11 mouse cellular contexts compared by ENCODE assay signal in genomic region chr6:93717826-93718375, GRCm38 (mm10).
DNase-seq lines count a peak whose midpoint lies in the region; ATAC-seq and TF ChIP-seq lines count a peak whose summit lies in the region.
"Had no signal": no experiment of that assay in that cellular context is flagged by ENCODE, and none has a peak within 500 bp of the region (broad histone marks: within the 10 kb centered on the region; RNA-seq: fewer than 3 reads in every experiment).

No protein-coding gene starts in this region.

- no peaks in the 10 kb centered on the region for H3K79me2 ChIP-seq in heart, adult 2 months (replicated peaks; ENCODE audit: control insufficient read depth, insufficient read depth, low read length)

- DNase-seq in heart, adult 2 months, result no peak
- peak; percentile 23 for DNase-seq in midbrain, embryonic 10.5 days (ENCODE audit: low spot score)
- DNase-seq in B cell, adult 2 months, result no peak
- DNase-seq in urinary bladder, adult 18-20 months (ENCODE audit: low spot score in 2 of 2), result no peak
- no peak for DNase-seq in cerebellum, adult 11-12 months
- DNase-seq: kidney, adult 18-20 months; left cerebral cortex, postnatal 4 days; right cerebral cortex, postnatal 25 days had no signal

- TF ChIP-seq POLR2A in heart, adult 2 months (IDR thresholded peaks at IDR 0.05; ENCODE audit: insufficient read depth, low read depth, low read length), result no peak
- TF ChIP-seq POLR2A in ES-Bruce4 (IDR thresholded peaks at IDR 0.05; ENCODE audit: insufficient read depth, low read length), result no peak

- peak overlapping the region; percentile 68 for H3K4me2 ChIP-seq in heart, embryonic 12.5 days
- H3K4me2 ChIP-seq in forebrain, embryonic 13.5 days, result peak overlapping the region; percentile 54; the same call in 1 of the 2 replicates

- H3K4me3 ChIP-seq in heart, embryonic 12.5 days, result 0 out of 2 replicates have a peak overlapping the region, but pooled peaks have one; percentile 36
- H3K4me3 ChIP-seq in heart, adult 2 months, result no peak overlapping the region
- peak overlapping the region; percentile 6; the same call in 1 of the 2 replicates for H3K4me3 ChIP-seq in ES-Bruce4 (ENCODE audit: low read depth, low read length)
- H3K4me3 ChIP-seq in forebrain, embryonic 13.5 days, result no peak overlapping the region
- peak overlapping the region; percentile 49; the same call in 1 of the 2 replicates for H3K4me3 ChIP-seq in midbrain, embryonic 10.5 days

- no peak for ATAC-seq in heart, embryonic 12.5 days (ENCODE audit: insufficient number of reproducible peaks, low FRiP score)
- peak; percentile 48; the same call in 1 of the 2 replicates for ATAC-seq in forebrain, embryonic 13.5 days

- no peaks in the 10 kb centered on the region; the same call in 1 of the 2 replicates for H3K27me3 ChIP-seq in heart, embryonic 12.5 days (replicated peaks)
- H3K27me3 ChIP-seq in heart, adult 2 months (ENCODE audit: control insufficient read depth, insufficient read depth, low read length), result no peaks in the 10 kb centered on the region
- no peaks in the 10 kb centered on the region for H3K27me3 ChIP-seq in ES-Bruce4 (ENCODE audit: control insufficient read depth, insufficient read depth, low read length, poor library complexity, severe bottlenecking)
- 0 out of 2 replicates have a peak, but pooled peaks cover 4% of the 10 kb centered on the region for H3K27me3 ChIP-seq in forebrain, embryonic 13.5 days
- peaks cover 38% of the 10 kb centered on the region for H3K27me3 ChIP-seq in midbrain, embryonic 10.5 days (ENCODE audit: low read depth, poor library complexity, severe bottlenecking)

- peaks cover 34% of the 10 kb centered on the region for H3K4me1 ChIP-seq in heart, embryonic 12.5 days (replicated peaks)
- no peaks in the 10 kb centered on the region; the same call in 1 of the 2 replicates for H3K4me1 ChIP-seq in heart, adult 2 months (ENCODE audit: control insufficient read depth, insufficient read depth, low read length)
- H3K4me1 ChIP-seq in ES-Bruce4 (ENCODE audit: control insufficient read depth, insufficient read depth, low read length), result peaks cover 8% of the 10 kb centered on the region
- H3K4me1 ChIP-seq in forebrain, embryonic 13.5 days, result peaks cover 47% of the 10 kb centered on the region
- H3K4me1 ChIP-seq in midbrain, embryonic 10.5 days, result peaks cover 40% of the 10 kb centered on the region

- H3K9ac ChIP-seq in heart, embryonic 12.5 days, result no peak overlapping the region
- H3K9ac ChIP-seq in heart, adult 2 months (ENCODE audit: low read depth, low read length), result no peak overlapping the region
- H3K9ac ChIP-seq in ES-Bruce4 (ENCODE audit: low read depth, poor library complexity, severe bottlenecking), result peak overlapping the region; percentile 58; the same call in 1 of the 2 replicates
- no peak overlapping the region for H3K9ac ChIP-seq in forebrain, embryonic 13.5 days

- H3K36me3 ChIP-seq in heart, embryonic 12.5 days, result no peaks in the 10 kb centered on the region
- no peaks in the 10 kb centered on the region for H3K36me3 ChIP-seq in heart, adult 2 months (ENCODE audit: control insufficient read depth, insufficient read depth, low read length)
- no peaks in the 10 kb centered on the region for H3K36me3 ChIP-seq in ES-Bruce4 (ENCODE audit: control insufficient read depth, insufficient read depth, low read length, poor library complexity, severe bottlenecking)
- no peaks in the 10 kb centered on the region for H3K36me3 ChIP-seq in forebrain, embryonic 13.5 days (ENCODE audit: poor library complexity, severe bottlenecking)
- H3K36me3 ChIP-seq in midbrain, embryonic 10.5 days, result no peaks in the 10 kb centered on the region

- H3K27ac ChIP-seq in heart, embryonic 12.5 days (ENCODE audit: poor library complexity, severe bottlenecking), result 0 out of 2 replicates have a peak overlapping the region, but pooled peaks have one; percentile 9
- no peak overlapping the region for H3K27ac ChIP-seq in heart, adult 2 months
- peak overlapping the region; percentile 82 for H3K27ac ChIP-seq in ES-Bruce4 (ENCODE audit: insufficient read depth, low read length)
- H3K27ac ChIP-seq in forebrain, embryonic 13.5 days, result no peak overlapping the region
- no peak overlapping the region for H3K27ac ChIP-seq in midbrain, embryonic 10.5 days (replicated peaks)

- TF ChIP-seq EP300 in heart, adult 2 months (IDR thresholded peaks at IDR 0.05; ENCODE audit: insufficient read depth, low read depth, low read length), result no peak
- TF ChIP-seq EP300 in ES-Bruce4 (IDR thresholded peaks at IDR 0.05; ENCODE audit: insufficient read depth, low read depth, low read length), result no peak

- TF ChIP-seq CTCF in heart, adult 2 months (IDR thresholded peaks at IDR 0.05), result no peak
- no peak for TF ChIP-seq CTCF in ES-Bruce4 (IDR thresholded peaks at IDR 0.05; ENCODE audit: low read depth, low read length)

- H3K9me3 ChIP-seq in heart, embryonic 12.5 days (replicated peaks), result no peaks in the 10 kb centered on the region
- H3K9me3 ChIP-seq in ES-Bruce4 (replicated peaks; ENCODE audit: control insufficient read depth, insufficient read depth, low read length, poor library complexity, severe bottlenecking), result no peaks in the 10 kb centered on the region
- H3K9me3 ChIP-seq in forebrain, embryonic 13.5 days (replicated peaks), result no peaks in the 10 kb centered on the region
- no peaks in the 10 kb centered on the region for H3K9me3 ChIP-seq in midbrain, embryonic 10.5 days (replicated peaks)

- intact Hi-C loops in heart, adult 2 months (cut with DNase I), result no loop called here

- WGBS in heart, embryonic 12.5 days, result 31% methylated on average over 7 of the region's 7 CpGs
- 58% methylated on average over 7 of the region's 7 CpGs for WGBS in heart, adult 2 months
- 36% methylated on average over 7 of the region's 7 CpGs for WGBS in forebrain, embryonic 13.5 days
- WGBS in midbrain, embryonic 10.5 days, result 39% methylated on average over 7 of the region's 7 CpGs

Comparison
In these comparisons a context has a peak if more than half of its experiments do, and no peak if none do; other contexts are left out.
1. H3K27ac ChIP-seq: peak in heart, embryonic 12.5 days (single experiment) and ES-Bruce4 (single experiment); none in heart, adult 2 months (single experiment), forebrain, embryonic 13.5 days (single experiment) and midbrain, embryonic 10.5 days (single experiment).
2. H3K4me3 ChIP-seq: peak in heart, embryonic 12.5 days (single experiment), ES-Bruce4 (single experiment) and midbrain, embryonic 10.5 days (single experiment); none in heart, adult 2 months (single experiment) and forebrain, embryonic 13.5 days (single experiment).